Mouse (Mus musculus) intestine, embryonic 15.5 days (tissue): ENCODE results near the gene Ace2. TPM values are rescaled to one million over a fixed set of nuclear protein-coding genes. Genes with fewer than 3 reads are reported as not detected.

Source experiments
- ATAC-seq: fragments of 200-750 bp; cut with Nextera tagmentation; 2 replicates; pipeline ENCODE4 v1.8.0; 2017; ENCODE audit warnings: moderate TSS enrichment, moderate library complexity
- H3K27ac ChIP-seq: fragments of 300-500 bp; sonication (generic); 2 replicates; pipeline ENCODE4 v1.5.1; 2015; ENCODE audit warnings: mild to moderate bottlenecking, inconsistent platforms
- H3K27me3 ChIP-seq: fragments of 300-500 bp; sonication (generic); replicated peaks from 2 replicates; pipeline ENCODE4 v1.6.1; 2015; ENCODE audit warnings: inconsistent platforms
- H3K36me3 ChIP-seq: fragments of 300-500 bp; sonication (generic); 2 replicates; pipeline ENCODE4 v1.6.1; 2015; ENCODE audit warnings: inconsistent platforms
- H3K4me1 ChIP-seq: fragments of 300-500 bp; sonication (generic); replicated peaks from 2 replicates; pipeline ENCODE4 v1.6.1; 2015; ENCODE audit warnings: inconsistent platforms
- H3K4me2 ChIP-seq: fragments of 300-500 bp; sonication (generic); replicated peaks from 2 replicates; pipeline ENCODE4 v1.6.1; 2015; ENCODE audit warnings: mild to moderate bottlenecking, inconsistent platforms
- H3K4me3 ChIP-seq: fragments of 300-500 bp; sonication (generic); replicated peaks from 2 replicates; pipeline ENCODE4 v1.5.1; 2015; ENCODE audit warnings: inconsistent platforms
- H3K9ac ChIP-seq: fragments of 300-500 bp; sonication (generic); 2 replicates; pipeline ENCODE4 v1.6.1; 2015; ENCODE audit warnings: inconsistent platforms
- H3K9me3 ChIP-seq: fragments of 300-500 bp; sonication (generic); 2 replicates; pipeline ENCODE4 v1.6.1; 2016; ENCODE audit warnings: inconsistent platforms
- WGBS: fragments of 180-500 bp; shearing (Covaris S2); methylation state at CpG from one replicate; pipeline ENCODE4 v1.1.7; 2015; 5-methylcytosine and 5-hydroxymethylcytosine counted together
- polyA plus RNA-seq: library from polyadenylated mRNA; unstranded; fragments of >200 nt; fragmentation: Nextera tagmentation; extraction: Ambion mirVana; gene quantifications from 2 replicates; pipeline ENCODE4 v1.2.1, GENCODE M21; 2015

The Ace2 gene
- polyA plus RNA-seq, 1 experiment from 2014 or later: 69.3 TPM

DNA sequence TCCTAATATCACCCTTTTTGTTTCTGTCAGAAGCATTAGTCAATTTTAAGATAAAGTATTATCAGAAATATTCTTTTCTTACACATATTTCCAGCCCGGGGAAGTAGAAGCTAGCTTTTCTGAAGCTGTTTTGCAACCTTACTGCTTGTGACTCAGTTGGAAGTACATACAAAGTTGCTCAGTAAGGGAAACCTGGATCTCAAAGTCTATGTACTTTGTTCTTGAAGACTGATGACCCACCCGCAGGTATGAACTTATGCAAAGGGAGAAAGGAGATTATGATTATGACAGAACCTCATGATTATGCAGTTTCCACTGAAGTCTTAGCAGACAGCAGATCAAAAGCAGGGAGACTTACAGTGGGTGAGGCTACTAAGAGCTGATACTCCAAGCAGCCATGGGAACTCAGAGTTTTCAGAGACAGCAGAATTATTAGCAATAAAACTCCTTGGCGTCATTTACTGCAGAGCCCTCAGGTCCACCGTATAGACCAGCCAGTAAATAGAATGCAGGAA lies 3.8 kb upstream of the Ace2 start:
- no peak overlapping the region for H3K4me2 ChIP-seq
- no peaks in the 10 kb centered on the region for H3K27me3 ChIP-seq
- H3K4me1 ChIP-seq: no peaks in the 10 kb centered on the region
- peak; percentile 91 for ATAC-seq
- no peak overlapping the region; the same call in 1 of the 2 replicates for H3K27ac ChIP-seq
- no peaks in the 10 kb centered on the region for H3K9me3 ChIP-seq
- H3K4me3 ChIP-seq: no peak overlapping the region
- 71% methylated on average over 4 of the region's 4 CpGs for WGBS
- no peaks in the 10 kb centered on the region for H3K36me3 ChIP-seq
- no peak overlapping the region for H3K9ac ChIP-seq

- Histone ChIP-seq H3K4me1 (no peaks in the 10 kb centered on the region), H3K9ac (no peak overlapping the region), H3K4me2 (no peak overlapping the region), H3K9me3 (no peaks in the 10 kb centered on the region), H3K4me3 (no peak overlapping the region), H3K27ac (no peak overlapping the region), H3K36me3 (no peaks in the 10 kb centered on the region), H3K27me3 (no peaks in the 10 kb centered on the region)
- WGBS: 82% methylated on average over 6 of the region's 6 CpGs
- ATAC-seq: peak; percentile 79
Observed at GRCm38 (mm10) chrX:164145463-164146250, 6.5 kb downstream of the Ace2 start.

- H3K27me3 ChIP-seq: no peaks in the 10 kb centered on the region
- H3K4me3 ChIP-seq: no peak overlapping the region
- no peak for ATAC-seq
- WGBS: 61% methylated on average over 2 of the region's 2 CpGs
- no peaks in the 10 kb centered on the region for H3K9me3 ChIP-seq
- no peaks in the 10 kb centered on the region for H3K36me3 ChIP-seq
- no peaks in the 10 kb centered on the region for H3K4me1 ChIP-seq
- no peak overlapping the region for H3K4me2 ChIP-seq
- H3K27ac ChIP-seq: no peak overlapping the region
- H3K9ac ChIP-seq: no peak overlapping the region
Observed at GRCm38 (mm10) chrX:164152703-164153102, 13.6 kb downstream of the Ace2 start.

DNA sequence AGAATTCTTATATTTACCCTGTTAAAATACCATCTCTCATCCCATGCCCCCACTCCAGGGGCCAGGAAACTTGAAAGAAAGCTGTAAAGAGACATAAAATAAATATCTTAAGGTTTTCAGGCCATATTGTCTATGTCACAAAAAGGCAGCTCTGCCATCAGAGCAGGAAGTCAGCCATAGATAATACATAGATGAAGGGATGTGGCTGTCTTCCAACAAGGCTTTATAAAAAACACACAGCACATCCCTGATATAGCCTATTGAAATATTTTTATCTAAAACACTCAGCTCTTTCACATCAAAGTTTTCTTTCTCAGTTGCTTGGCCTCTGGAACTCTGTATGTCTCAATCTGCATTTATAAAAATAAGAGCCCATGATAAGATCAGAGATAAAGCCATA lies 14.5 kb downstream of the Ace2 start:
- Histone ChIP-seq H3K9me3 (no peaks in the 10 kb centered on the region), H3K27ac (no peak overlapping the region), H3K4me3 (no peak overlapping the region), H3K9ac (no peak overlapping the region), H3K4me1 (no peaks in the 10 kb centered on the region), H3K27me3 (no peaks in the 10 kb centered on the region), H3K4me2 (no peak overlapping the region), H3K36me3 (no peaks in the 10 kb centered on the region)
- no peak for ATAC-seq

- 73% methylated on average over 5 of the region's 5 CpGs for WGBS
- Histone ChIP-seq H3K9ac (no peak overlapping the region), H3K27me3 (no peaks in the 10 kb centered on the region), H3K4me1 (no peaks in the 10 kb centered on the region), H3K27ac (no peak overlapping the region), H3K9me3 (no peaks in the 10 kb centered on the region), H3K4me3 (no peak overlapping the region), H3K36me3 (no peaks in the 10 kb centered on the region), H3K4me2 (no peak overlapping the region)
- ATAC-seq: peak; percentile 71
Observed at GRCm38 (mm10) chrX:164154594-164154993, 15.5 kb downstream of the Ace2 start.

DNA sequence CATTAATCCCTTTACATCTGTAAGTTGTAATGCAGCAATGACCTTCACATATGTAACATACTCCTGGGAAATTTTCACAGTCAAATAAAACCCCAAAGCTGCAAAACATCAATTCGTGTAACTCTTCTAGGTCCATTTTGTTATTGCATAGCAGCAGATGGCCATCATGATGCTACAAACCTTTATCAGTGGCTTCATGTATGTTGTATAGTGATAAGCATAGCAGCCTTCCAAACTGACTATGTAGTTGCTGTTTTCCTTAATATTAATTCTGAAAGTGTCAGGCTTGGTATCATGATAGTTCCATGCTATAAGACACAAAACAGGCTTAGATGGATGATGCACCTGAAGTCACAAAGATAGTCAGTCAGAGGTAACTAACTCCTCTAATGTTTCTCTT lies 25.5 kb downstream of the Ace2 start:
- Histone ChIP-seq H3K9ac (no peak overlapping the region), H3K4me3 (no peak overlapping the region), H3K27me3 (no peaks in the 10 kb centered on the region), H3K36me3 (no peaks in the 10 kb centered on the region), H3K4me2 (no peak overlapping the region), H3K9me3 (no peaks in the 10 kb centered on the region), H3K27ac (no peak overlapping the region), H3K4me1 (no peaks in the 10 kb centered on the region)
- no peak for ATAC-seq
- 83% methylated on average over 1 of the region's 1 CpGs for WGBS

DNA sequence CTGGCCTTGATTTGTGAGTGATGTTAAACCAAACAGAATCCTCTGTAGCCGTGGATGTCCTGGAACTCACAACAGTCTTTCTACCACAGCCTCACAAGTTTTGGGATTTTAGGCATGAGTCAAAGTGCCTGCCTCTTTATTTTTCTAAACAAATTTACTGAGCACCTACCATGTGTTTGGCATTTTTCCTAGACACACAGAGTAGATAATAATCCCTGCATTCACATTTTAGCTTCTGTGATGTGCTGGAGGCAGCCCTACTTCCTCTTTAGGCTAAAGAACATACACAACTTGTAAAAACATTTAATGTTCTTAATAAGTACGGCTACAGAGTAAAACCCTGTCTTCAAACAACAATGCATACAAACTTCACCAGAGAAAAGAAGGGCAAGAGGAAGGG lies 31.9 kb downstream of the Ace2 start:
- H3K4me2 ChIP-seq: no peak overlapping the region
- no peak overlapping the region for H3K4me3 ChIP-seq
- H3K9me3 ChIP-seq: no peaks in the 10 kb centered on the region
- ATAC-seq: no peak
- no peaks in the 10 kb centered on the region for H3K4me1 ChIP-seq
- 61% methylated on average over 2 of the region's 2 CpGs for WGBS
- H3K27me3 ChIP-seq: no peaks in the 10 kb centered on the region
- H3K36me3 ChIP-seq: no peaks in the 10 kb centered on the region
- no peak overlapping the region for H3K27ac ChIP-seq
- H3K9ac ChIP-seq: no peak overlapping the region

DNA sequence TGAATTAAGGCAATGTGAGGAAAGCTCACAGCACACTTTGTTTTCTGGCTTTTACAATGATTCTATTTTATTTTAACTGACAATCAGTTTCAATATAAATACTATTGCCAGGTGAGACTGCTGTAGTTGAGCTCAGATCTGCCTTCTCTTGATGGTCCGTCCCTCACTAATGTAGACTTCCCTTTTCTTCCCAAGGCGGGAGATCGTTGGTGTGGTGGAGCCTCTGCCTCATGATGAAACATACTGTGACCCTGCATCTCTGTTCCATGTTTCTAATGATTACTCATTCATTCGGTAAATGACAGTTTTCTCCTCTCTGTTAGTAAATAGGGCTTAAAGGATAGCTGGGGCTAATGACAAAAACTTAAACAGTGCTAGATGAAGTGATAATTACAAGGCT lies 34.7 kb downstream of the Ace2 start:
- Histone ChIP-seq H3K27me3 (no peaks in the 10 kb centered on the region), H3K27ac (no peak overlapping the region), H3K9me3 (no peaks in the 10 kb centered on the region), H3K9ac (no peak overlapping the region), H3K36me3 (no peaks in the 10 kb centered on the region), H3K4me3 (no peak overlapping the region), H3K4me2 (no peak overlapping the region), H3K4me1 (no peaks in the 10 kb centered on the region)
- WGBS: 84% methylated on average over 4 of the region's 4 CpGs
- no peak for ATAC-seq

GRCm38 (mm10) chrX:164175311-164175710 lies 36.2 kb downstream of the Ace2 start:
- no peaks in the 10 kb centered on the region for H3K27me3 ChIP-seq
- H3K36me3 ChIP-seq: no peaks in the 10 kb centered on the region
- no peak overlapping the region for H3K4me3 ChIP-seq
- WGBS: 90% methylated on average over 1 of the region's 1 CpGs
- H3K4me1 ChIP-seq: no peaks in the 10 kb centered on the region
- H3K9ac ChIP-seq: no peak overlapping the region
- H3K4me2 ChIP-seq: no peak overlapping the region
- ATAC-seq: no peak
- H3K27ac ChIP-seq: no peak overlapping the region
- H3K9me3 ChIP-seq: no peaks in the 10 kb centered on the region

DNA sequence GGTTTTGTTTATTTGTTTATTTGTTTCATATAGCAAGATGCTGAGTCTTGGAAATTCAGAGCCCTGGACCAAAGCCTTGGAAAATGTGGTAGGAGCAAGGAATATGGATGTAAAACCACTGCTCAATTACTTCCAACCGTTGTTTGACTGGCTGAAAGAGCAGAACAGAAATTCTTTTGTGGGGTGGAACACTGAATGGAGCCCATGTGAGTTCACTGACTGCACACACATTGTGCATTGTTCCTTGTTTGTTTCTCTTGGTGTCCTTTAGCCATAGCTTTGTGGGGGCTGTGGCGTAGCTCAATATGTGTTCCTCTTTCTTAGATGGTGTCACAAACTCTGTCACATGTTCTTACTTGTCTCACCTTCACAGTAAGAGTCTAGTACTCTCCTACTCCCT lies 36.6 kb downstream of the Ace2 start:
- Histone ChIP-seq H3K27ac (no peak overlapping the region), H3K9me3 (no peaks in the 10 kb centered on the region), H3K4me2 (no peak overlapping the region), H3K36me3 (no peaks in the 10 kb centered on the region), H3K4me1 (no peaks in the 10 kb centered on the region), H3K4me3 (no peak overlapping the region), H3K27me3 (no peaks in the 10 kb centered on the region), H3K9ac (no peak overlapping the region)
- no peak for ATAC-seq
- WGBS: 65% methylated on average over 2 of the region's 2 CpGs

GRCm38 (mm10) chrX:164178856-164179255 lies 39.7 kb downstream of the Ace2 start:
- Histone ChIP-seq H3K4me1 (no peaks in the 10 kb centered on the region), H3K4me2 (no peak overlapping the region), H3K4me3 (no peak overlapping the region), H3K9ac (no peak overlapping the region), H3K27me3 (no peaks in the 10 kb centered on the region), H3K36me3 (no peaks in the 10 kb centered on the region), H3K9me3 (no peaks in the 10 kb centered on the region), H3K27ac (no peak overlapping the region)
- 62% methylated on average over 2 of the region's 2 CpGs for WGBS
- ATAC-seq: peak; percentile 81; the same call in 1 of the 2 replicates

DNA sequence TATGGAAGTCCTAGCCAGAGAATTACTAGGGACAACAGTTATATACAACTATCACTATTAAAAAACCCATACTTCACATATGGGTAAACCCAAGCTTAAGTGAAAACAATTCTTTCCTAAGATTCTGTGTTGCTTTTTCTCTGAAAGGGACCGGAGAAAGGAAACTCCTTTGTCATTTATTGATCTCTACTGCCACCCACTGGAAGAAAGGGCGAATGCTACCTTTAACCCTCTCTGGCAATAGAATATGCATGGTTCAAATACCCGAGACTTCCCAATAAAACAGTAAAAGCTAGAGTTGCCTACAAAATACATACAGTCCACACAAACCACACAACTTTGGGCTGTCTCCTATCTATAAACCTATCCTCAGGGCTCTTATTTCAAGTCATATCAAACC lies 40.6 kb downstream of the Ace2 start:
- no peaks in the 10 kb centered on the region for H3K27me3 ChIP-seq
- WGBS: 15% methylated on average over 3 of the region's 3 CpGs
- H3K27ac ChIP-seq: no peak overlapping the region
- no peak overlapping the region for H3K9ac ChIP-seq
- no peak overlapping the region for H3K4me3 ChIP-seq
- no peaks in the 10 kb centered on the region for H3K4me1 ChIP-seq
- H3K4me2 ChIP-seq: no peak overlapping the region
- H3K36me3 ChIP-seq: no peaks in the 10 kb centered on the region
- H3K9me3 ChIP-seq: no peaks in the 10 kb centered on the region
- 0 out of 2 replicates have a peak, but pooled peaks have one; percentile 58 for ATAC-seq

DNA sequence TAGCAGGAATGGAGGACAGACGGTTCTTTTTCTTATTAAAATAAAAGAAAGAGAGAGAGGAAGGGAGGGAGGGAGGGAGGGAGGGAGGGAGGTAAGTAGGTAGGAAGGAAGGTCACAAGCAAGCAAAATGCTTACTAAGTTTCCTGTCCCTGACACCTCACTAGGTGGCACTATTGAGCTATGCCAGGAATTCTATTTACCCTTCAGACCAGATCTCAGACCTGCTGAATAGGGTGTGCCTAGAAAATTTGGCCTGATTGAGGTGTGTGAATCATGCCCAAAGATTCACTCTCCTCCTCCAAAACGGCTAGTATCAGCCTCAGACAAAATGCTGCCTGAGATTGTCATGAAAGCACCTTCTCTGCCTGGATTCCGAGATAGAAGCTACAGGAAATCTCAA lies 44.7 kb downstream of the Ace2 start:
- ATAC-seq: 0 out of 2 replicates have a peak, but pooled peaks have one; percentile 53
- no peaks in the 10 kb centered on the region for H3K4me1 ChIP-seq
- H3K4me3 ChIP-seq: no peak overlapping the region
- H3K27ac ChIP-seq: no peak overlapping the region
- no peaks in the 10 kb centered on the region for H3K27me3 ChIP-seq
- no peaks in the 10 kb centered on the region for H3K9me3 ChIP-seq
- no peaks in the 10 kb centered on the region for H3K36me3 ChIP-seq
- no peak overlapping the region for H3K9ac ChIP-seq
- 38% methylated on average over 3 of the region's 3 CpGs for WGBS
- H3K4me2 ChIP-seq: no peak overlapping the region
